Mouse (Mus musculus) ES-Bruce4 (cell line): Measurements from ENCODE around the gene Plekhh2. TPM values are rescaled to one million over a fixed set of nuclear protein-coding genes. Genes with fewer than 3 reads are reported as not detected.

Experiments
- H3K27ac ChIP-seq: 2 replicates; pipeline ENCODE4 v1.5.1; 2012; ENCODE audit warnings: low read length, inconsistent platforms; ENCODE audit not compliant: insufficient read depth
- H3K27me3 ChIP-seq: 2 replicates; pipeline ENCODE4 v1.6.1; 2012; ENCODE audit warnings: mild to moderate bottlenecking, low read length, inconsistent platforms; ENCODE audit not compliant: control insufficient read depth, poor library complexity, insufficient read depth, severe bottlenecking
- H3K36me3 ChIP-seq: 2 replicates; pipeline ENCODE4 v1.6.1; 2012; ENCODE audit warnings: inconsistent platforms, mild to moderate bottlenecking, low read length, moderate library complexity; ENCODE audit not compliant: control insufficient read depth, poor library complexity, insufficient read depth, severe bottlenecking
- H3K4me1 ChIP-seq: one replicate; pipeline ENCODE4 v1.8.1; 2011; ENCODE audit warnings: low read length; ENCODE audit not compliant: control insufficient read depth, insufficient read depth
- H3K4me3 ChIP-seq: 2 replicates; pipeline ENCODE4 v1.5.1; 2011; ENCODE audit warnings: low read depth, mild to moderate bottlenecking, low read length
- H3K9ac ChIP-seq: 2 replicates; pipeline ENCODE4 v1.6.1; 2012; ENCODE audit warnings: low read depth, mild to moderate bottlenecking, inconsistent platforms; ENCODE audit not compliant: poor library complexity, severe bottlenecking
- H3K9me3 ChIP-seq: replicated peaks from 2 replicates; pipeline ENCODE4 v1.6.1; 2012; ENCODE audit warnings: mild to moderate bottlenecking, low read length, inconsistent platforms; ENCODE audit not compliant: control insufficient read depth, poor library complexity, insufficient read depth, severe bottlenecking
- CTCF ChIP-seq: IDR thresholded peaks from one replicate; pipeline ENCODE4 v1.8.1; 2011; ENCODE audit warnings: low read depth, low read length
- EP300 ChIP-seq: IDR thresholded peaks from 2 replicates; pipeline ENCODE4 v1.6.1; 2011; ENCODE audit warnings: low read depth, low read length; ENCODE audit not compliant: insufficient read depth
- POLR2A ChIP-seq: IDR thresholded peaks from one replicate; pipeline ENCODE4 v1.8.1; 2011; ENCODE audit warnings: low read length; ENCODE audit not compliant: insufficient read depth
- polyA plus RNA-seq: library from polyadenylated mRNA; stranded (reverse); fragments of >200 nt; gene quantifications from 2 replicates; pipeline ENCODE4 v1.2.4, GENCODE M21; 2011; ENCODE audit warnings: low read depth; ENCODE audit not compliant: missing spikeins, insufficient read depth, insufficient read length

Plekhh2 gene
- polyA plus RNA-seq, 1 experiment: 10.5 TPM

- no peak overlapping the region for H3K9ac ChIP-seq
- H3K4me1 ChIP-seq: no peaks in the 10 kb centered on the region
- H3K4me3 ChIP-seq: no peak overlapping the region
- TF ChIP-seq EP300: no peak
- no peak for TF ChIP-seq CTCF
- TF ChIP-seq POLR2A: no peak
- no peaks in the 10 kb centered on the region for H3K27me3 ChIP-seq
- H3K36me3 ChIP-seq: no peaks in the 10 kb centered on the region
- H3K27ac ChIP-seq: no peak overlapping the region
- no peaks in the 10 kb centered on the region for H3K9me3 ChIP-seq
Measured at GRCm38 (mm10) chr17:84628611-84629010, 116.9 kb downstream of the Plekhh2 start.

DNA sequence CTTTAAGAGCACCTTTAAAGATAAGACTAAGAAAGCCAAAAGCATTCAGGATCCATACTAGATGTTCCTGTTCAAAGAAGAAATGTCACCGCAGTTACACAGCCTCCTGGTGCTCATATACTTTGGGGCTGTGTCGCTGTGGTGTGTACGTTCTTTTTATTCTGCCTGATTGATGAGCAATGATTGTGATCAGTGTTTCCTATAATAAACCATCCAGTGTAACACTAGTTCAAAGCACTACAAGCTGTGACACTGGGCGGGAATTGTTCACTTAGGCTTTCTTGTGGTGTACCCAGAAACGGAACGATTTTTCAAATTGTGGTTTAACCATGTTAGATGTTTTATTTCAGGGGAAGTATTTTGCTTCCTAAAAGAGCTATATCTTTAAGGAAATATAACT is 120.1 kb downstream of the Plekhh2 start:
- no peaks in the 10 kb centered on the region for H3K27me3 ChIP-seq
- H3K9me3 ChIP-seq: no peaks in the 10 kb centered on the region
- peaks cover 2% of the 10 kb centered on the region for H3K4me1 ChIP-seq
- TF ChIP-seq POLR2A (no peak), CTCF (no peak), EP300 (no peak)
- no peak overlapping the region for H3K9ac ChIP-seq
- H3K4me3 ChIP-seq: no peak overlapping the region
- no peaks in the 10 kb centered on the region for H3K36me3 ChIP-seq
- no peak overlapping the region for H3K27ac ChIP-seq

GRCm38 (mm10) chr17:84633443-84633842 is 121.7 kb downstream of the Plekhh2 start:
- peaks cover 2% of the 10 kb centered on the region for H3K4me1 ChIP-seq
- no peak overlapping the region for H3K4me3 ChIP-seq
- no peak overlapping the region for H3K27ac ChIP-seq
- no peaks in the 10 kb centered on the region for H3K36me3 ChIP-seq
- no peaks in the 10 kb centered on the region for H3K27me3 ChIP-seq
- no peak overlapping the region for H3K9ac ChIP-seq
- TF ChIP-seq POLR2A (no peak), CTCF (no peak), EP300 (no peak)
- H3K9me3 ChIP-seq: no peaks in the 10 kb centered on the region

GRCm38 (mm10) chr17:84636328-84636727 is 124.6 kb downstream of the Plekhh2 start:
- Histone ChIP-seq H3K9ac (no peak overlapping the region), H3K27me3 (no peaks in the 10 kb centered on the region), H3K9me3 (no peaks in the 10 kb centered on the region), H3K4me1 (peaks cover 2% of the 10 kb centered on the region), H3K4me3 (no peak overlapping the region), H3K36me3 (no peaks in the 10 kb centered on the region), H3K27ac (no peak overlapping the region)
- TF ChIP-seq EP300 (no peak), CTCF (no peak), POLR2A (no peak)

GRCm38 (mm10) chr17:84637971-84638370 is 126.3 kb downstream of the Plekhh2 start:
- Histone ChIP-seq H3K4me3 (no peak overlapping the region), H3K27ac (no peak overlapping the region), H3K36me3 (no peaks in the 10 kb centered on the region), H3K4me1 (peaks cover 2% of the 10 kb centered on the region), H3K9ac (no peak overlapping the region), H3K27me3 (no peaks in the 10 kb centered on the region), H3K9me3 (no peaks in the 10 kb centered on the region)
- no peak for TF ChIP-seq CTCF
- no peak for TF ChIP-seq POLR2A
- TF ChIP-seq EP300: no peak

DNA sequence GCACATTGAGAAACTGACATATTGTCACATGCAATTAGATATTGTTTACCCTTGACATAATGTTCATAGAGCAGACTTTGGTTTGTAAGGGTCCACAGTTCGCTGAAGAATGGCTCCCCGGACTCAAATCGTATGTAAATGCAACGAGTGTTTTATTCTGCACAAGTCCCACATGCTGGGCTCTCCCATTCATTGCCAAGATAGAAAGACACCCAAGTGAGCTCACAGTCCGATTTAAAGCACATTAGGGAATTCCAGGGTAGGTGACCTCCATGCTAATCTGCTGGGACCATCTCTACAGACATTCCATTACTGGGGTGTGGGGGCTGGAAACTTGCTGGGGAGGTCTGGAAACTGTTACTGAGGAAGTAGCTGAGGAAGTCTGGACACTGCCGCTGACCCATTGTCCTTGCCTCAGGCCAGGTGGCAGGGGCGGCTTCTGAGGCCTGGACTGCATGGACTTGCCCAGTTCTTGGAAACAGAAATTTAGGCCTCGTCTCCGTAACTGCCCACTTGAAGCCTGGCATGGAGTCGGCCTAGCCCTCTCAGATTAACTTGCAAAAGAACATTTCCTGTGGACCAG is 128.2 kb downstream of the Plekhh2 start:
- Histone ChIP-seq H3K4me1 (peaks cover 2% of the 10 kb centered on the region), H3K27me3 (no peaks in the 10 kb centered on the region), H3K9ac (no peak overlapping the region), H3K36me3 (no peaks in the 10 kb centered on the region), H3K4me3 (no peak overlapping the region), H3K9me3 (no peaks in the 10 kb centered on the region), H3K27ac (no peak overlapping the region)
- TF ChIP-seq EP300 (no peak), CTCF (no peak), POLR2A (no peak)

GRCm38 (mm10) chr17:84641893-84642292 is 130.2 kb downstream of the Plekhh2 start:
- Histone ChIP-seq H3K27me3 (no peaks in the 10 kb centered on the region), H3K9ac (no peak overlapping the region), H3K9me3 (no peaks in the 10 kb centered on the region), H3K27ac (no peak overlapping the region), H3K36me3 (no peaks in the 10 kb centered on the region), H3K4me1 (no peaks in the 10 kb centered on the region), H3K4me3 (no peak overlapping the region)
- TF ChIP-seq CTCF: peak; percentile 81
- TF ChIP-seq POLR2A: no peak
